Mouse (Mus musculus) testis, adult 2 months (tissue): ENCODE data around the gene Grin2b.

ENCODE experiments used
- CTCF ChIP-seq: fragments of 200-500 bp; IDR thresholded peaks from 2 replicates; pipeline ENCODE4 v1.5.1; 2012; ENCODE audit warnings: low read depth, mild to moderate bottlenecking, inconsistent platforms, low read length, moderate library complexity; ENCODE audit not compliant: control insufficient read depth, insufficient read depth, insufficient replicate concordance
- POLR2A ChIP-seq: fragments of 200-500 bp; IDR thresholded peaks from 2 replicates; pipeline ENCODE4 v1.6.1; 2012; ENCODE audit warnings: low read depth, mild to moderate bottlenecking, inconsistent platforms, low read length, moderate library complexity; ENCODE audit not compliant: control insufficient read depth

- TF ChIP-seq CTCF (0 out of 2 replicates have a peak, but pooled peaks have one; percentile 11), POLR2A (no peak)
These were observed 481.8 kb downstream of the Grin2b start for GRCm38 (mm10) chr6:135691561-135691960.
